Mouse (Mus musculus) intestine, embryonic 14.5 days (tissue): ENCODE results near the gene Cxcr5. TPM values are rescaled to one million over a fixed set of nuclear protein-coding genes. Genes with fewer than 3 reads are reported as not detected.

Experiments used
- ATAC-seq: fragments of 200-750 bp; cut with Nextera tagmentation; replicated peaks from 2 replicates; pipeline ENCODE4 v1.8.0; 2017; ENCODE audit warnings: low read depth, moderate number of reproducible peaks, moderate TSS enrichment, moderate library complexity; ENCODE audit not compliant: low FRiP score, low TSS enrichment
- DNase-seq: peaks from one replicate; pipeline ENCODE4 v3.0.0-alpha.2; 2018; ENCODE audit warnings: low spot score
- H3K27ac ChIP-seq: fragments of 300-500 bp; sonication (generic); 2 replicates; pipeline ENCODE4 v1.5.1; 2014; ENCODE audit warnings: low read depth, mild to moderate bottlenecking, control low read depth
- H3K27me3 ChIP-seq: fragments of 300-500 bp; sonication (generic); replicated peaks from 2 replicates; pipeline ENCODE4 v1.6.1; 2014; ENCODE audit warnings: low read length, control low read depth; ENCODE audit not compliant: control insufficient read depth, insufficient read depth
- H3K36me3 ChIP-seq: fragments of 300-500 bp; sonication (generic); 2 replicates; pipeline ENCODE4 v1.6.1; 2014; ENCODE audit warnings: low read length, control low read depth; ENCODE audit not compliant: control insufficient read depth, insufficient read depth
- H3K4me1 ChIP-seq: fragments of 300-500 bp; sonication (generic); replicated peaks from 2 replicates; pipeline ENCODE4 v1.6.1; 2014; ENCODE audit warnings: low read length, control low read depth, mixed read lengths; ENCODE audit not compliant: control insufficient read depth, insufficient read depth
- H3K4me2 ChIP-seq: fragments of 300-500 bp; sonication (generic); 2 replicates; pipeline ENCODE4 v1.6.1; 2014; ENCODE audit warnings: low read length
- H3K4me3 ChIP-seq: fragments of 300-500 bp; sonication (generic); 2 replicates; pipeline ENCODE4 v1.5.1; 2014; ENCODE audit warnings: low read depth, low read length, control low read depth, mixed read lengths
- H3K9ac ChIP-seq: fragments of 300-500 bp; sonication (generic); 2 replicates; pipeline ENCODE4 v1.6.1; 2014; ENCODE audit warnings: mild to moderate bottlenecking, low read length
- H3K9me3 ChIP-seq: fragments of 300-500 bp; sonication (generic); 2 replicates; pipeline ENCODE4 v1.6.1; 2016; ENCODE audit warnings: low read length, control low read depth; ENCODE audit not compliant: control insufficient read depth
- WGBS: fragments of 180-500 bp; shearing (Covaris S2); extraction: QIAGEN DNeasy Blood & Tissue Kit; methylation state at CpG from one replicate; pipeline ENCODE4 v1.1.7; 2014; 5-methylcytosine and 5-hydroxymethylcytosine counted together
- polyA plus RNA-seq: library from polyadenylated mRNA; unstranded; fragments of >200 nt; fragmentation: Nextera tagmentation; extraction: Ambion mirVana; gene quantifications from 2 replicates; pipeline ENCODE4 v1.2.1, GENCODE M21; 2014

The Cxcr5 gene
- polyA plus RNA-seq, 1 experiment from 2014 or later = 0.89 TPM

GRCm38 (mm10) chr9:44486741-44487421 lies 74.8 kb downstream of the Cxcr5 start:
- DNase-seq = no peak

GRCm38 (mm10) chr9:44486335-44486734 lies 75.3 kb downstream of the Cxcr5 start:
- no peaks in the 10 kb centered on the region for H3K36me3 ChIP-seq
- no peaks in the 10 kb centered on the region for H3K9me3 ChIP-seq
- H3K4me3 ChIP-seq = peak overlapping the region; percentile 98
- H3K4me2 ChIP-seq = peak overlapping the region; percentile 76
- H3K4me1 ChIP-seq = peaks cover 75% of the 10 kb centered on the region
- no peak for DNase-seq
- 9% methylated on average over 3 of the region's 3 CpGs for WGBS
- H3K9ac ChIP-seq = peak overlapping the region; percentile 8; the same call in 1 of the 2 replicates
- no peak for ATAC-seq
- H3K27ac ChIP-seq = peak overlapping the region; percentile 86
- no peaks in the 10 kb centered on the region for H3K27me3 ChIP-seq

More at GRCm38 (mm10) chr9:44486741-44487421, 74.8 kb downstream of the Cxcr5 start:
- Histone ChIP-seq H3K27ac (peak overlapping the region; percentile 86), H3K27me3 (no peaks in the 10 kb centered on the region), H3K4me1 (peaks cover 78% of the 10 kb centered on the region), H3K9ac (peak overlapping the region; percentile 8; the same call in 1 of the 2 replicates), H3K9me3 (no peaks in the 10 kb centered on the region), H3K4me2 (peak overlapping the region; percentile 76), H3K4me3 (peak overlapping the region; percentile 98), H3K36me3 (no peaks in the 10 kb centered on the region)
- ATAC-seq = no peak
- 10% methylated on average over 15 of the region's 15 CpGs for WGBS

GRCm38 (mm10) chr9:44485516-44486161 lies 76.0 kb downstream of the Cxcr5 start:
- Histone ChIP-seq H3K9me3 (no peaks in the 10 kb centered on the region), H3K36me3 (no peaks in the 10 kb centered on the region), H3K9ac (peak overlapping the region; percentile 29), H3K4me2 (peak overlapping the region; percentile 76), H3K4me1 (peaks cover 70% of the 10 kb centered on the region), H3K27ac (0 out of 2 replicates have a peak overlapping the region, but pooled peaks have one; percentile 86), H3K27me3 (no peaks in the 10 kb centered on the region), H3K4me3 (peak overlapping the region; percentile 98)
- ATAC-seq (no peak), DNase-seq (no peak)
- WGBS = 22% methylated on average over 14 of the region's 14 CpGs

GRCm38 (mm10) chr9:44485105-44485515 lies 76.6 kb downstream of the Cxcr5 start:
- peaks cover 68% of the 10 kb centered on the region for H3K4me1 ChIP-seq
- no peaks in the 10 kb centered on the region for H3K27me3 ChIP-seq
- peak overlapping the region; percentile 76 for H3K4me2 ChIP-seq
- WGBS = 24% methylated on average over 6 of the region's 6 CpGs
- ATAC-seq = no peak
- no peaks in the 10 kb centered on the region for H3K9me3 ChIP-seq
- H3K36me3 ChIP-seq = no peaks in the 10 kb centered on the region
- H3K9ac ChIP-seq = peak overlapping the region; percentile 86
- no peak for DNase-seq
- H3K27ac ChIP-seq = no peak overlapping the region
- H3K4me3 ChIP-seq = peak overlapping the region; percentile 98

GRCm38 (mm10) chr9:44484311-44485104 lies 77.2 kb downstream of the Cxcr5 start:
- WGBS = 17% methylated on average over 7 of the region's 7 CpGs
- no peaks in the 10 kb centered on the region for H3K27me3 ChIP-seq
- peaks cover 62% of the 10 kb centered on the region for H3K4me1 ChIP-seq
- no peaks in the 10 kb centered on the region for H3K36me3 ChIP-seq
- H3K27ac ChIP-seq = peak overlapping the region; percentile 90; the same call in 1 of the 2 replicates
- no peak for ATAC-seq
- H3K9ac ChIP-seq = peak overlapping the region; percentile 86
- DNase-seq = no peak
- H3K4me3 ChIP-seq = peak overlapping the region; percentile 98
- H3K9me3 ChIP-seq = no peaks in the 10 kb centered on the region
- peak overlapping the region; percentile 76 for H3K4me2 ChIP-seq

GRCm38 (mm10) chr9:44483510-44484044 lies 78.1 kb downstream of the Cxcr5 start:
- peak overlapping the region; percentile 98 for H3K4me3 ChIP-seq
- no peaks in the 10 kb centered on the region for H3K9me3 ChIP-seq
- no peaks in the 10 kb centered on the region for H3K36me3 ChIP-seq
- WGBS = under 1% methylated on average over 12 of the region's 12 CpGs
- peak overlapping the region; percentile 76 for H3K4me2 ChIP-seq
- DNase-seq = peak; percentile 84
- peak overlapping the region; percentile 90 for H3K27ac ChIP-seq
- no peaks in the 10 kb centered on the region for H3K27me3 ChIP-seq
- H3K9ac ChIP-seq = peak overlapping the region; percentile 86
- peaks cover 53% of the 10 kb centered on the region for H3K4me1 ChIP-seq
- peak; percentile 16 for ATAC-seq

GRCm38 (mm10) chr9:44483041-44483509 lies 78.6 kb downstream of the Cxcr5 start:
- Histone ChIP-seq H3K27ac (peak overlapping the region; percentile 90), H3K4me2 (peak overlapping the region; percentile 76), H3K4me3 (peak overlapping the region; percentile 98), H3K27me3 (no peaks in the 10 kb centered on the region), H3K36me3 (no peaks in the 10 kb centered on the region), H3K9me3 (no peaks in the 10 kb centered on the region), H3K4me1 (peaks cover 48% of the 10 kb centered on the region), H3K9ac (peak overlapping the region; percentile 86)
- under 1% methylated on average over 39 of the region's 39 CpGs for WGBS
- ATAC-seq = no peak
- peak; percentile 82 for DNase-seq

- peaks cover 43% of the 10 kb centered on the region for H3K4me1 ChIP-seq
- under 1% methylated on average over 30 of the region's 31 CpGs for WGBS
- H3K4me3 ChIP-seq = peak within 1 kb of the TSS; percentile 98
- H3K27me3 ChIP-seq = no peaks in the 10 kb centered on the region
- no peaks in the 10 kb centered on the region for H3K36me3 ChIP-seq
- no peaks in the 10 kb centered on the region for H3K9me3 ChIP-seq
- ATAC-seq (peak; percentile 47), DNase-seq (peak; percentile 94)
- H3K9ac ChIP-seq = peak within 1 kb of the TSS; percentile 86
- H3K27ac ChIP-seq = peak within 1 kb of the TSS; percentile 90
- H3K4me2 ChIP-seq = peak within 1 kb of the TSS; percentile 76
Observed at GRCm38 (mm10) chr9:44482552-44482951, 79.1 kb downstream of the Cxcr5 start, which contains the start of gene Bcl9l. Gene Bcl9l, plus strand, starts transcription at chr9:44482825.
